Mouse (Mus musculus) adipocyte (in vitro differentiated cells): ENCODE results near the gene Olfr49.

Source experiments
- DNase-seq: peaks from one replicate; pipeline ENCODE4 v3.0.0-alpha.2; 2016; ENCODE audit warnings: low spot score

The Olfr49 gene

GRCm38 (mm10) chr14:54284839-54285238, at the start of gene Olfr49:
Olfr49 (minus strand) TSS chr14:54284939.
- DNase-seq = no peak

DNA sequence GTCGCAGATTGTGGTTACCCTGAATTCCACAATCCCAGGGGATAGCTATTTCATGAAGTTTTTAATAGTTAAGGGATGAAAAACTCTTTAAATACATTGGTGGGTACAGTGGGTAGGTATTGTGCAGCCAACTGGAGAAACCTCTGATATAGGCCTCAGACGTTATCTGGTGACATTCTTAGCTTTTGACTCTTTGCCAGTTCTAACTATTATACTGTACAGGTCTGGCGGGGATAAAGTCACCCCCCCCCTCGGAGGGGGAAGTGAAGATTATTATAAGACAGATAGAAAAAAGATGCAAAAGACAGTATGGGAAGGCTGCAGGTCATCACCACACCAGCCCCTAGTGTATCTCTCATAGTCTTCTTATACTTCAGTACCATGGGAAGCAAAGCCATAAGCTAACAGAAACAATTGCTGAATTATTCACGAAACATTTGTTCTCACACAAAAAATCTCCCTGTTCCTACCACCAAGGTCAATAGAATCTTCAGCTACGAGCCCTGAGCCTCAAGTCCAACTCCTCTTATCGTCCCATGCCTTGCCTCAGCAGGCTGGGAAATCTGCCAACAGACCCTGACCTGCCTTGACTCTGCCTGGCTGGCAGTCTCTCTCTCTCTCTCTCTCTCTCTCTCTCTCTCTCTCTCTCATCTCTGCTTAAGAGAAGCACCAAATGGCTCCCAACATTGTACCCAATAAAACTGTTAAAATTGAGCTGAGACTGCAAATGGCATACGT, 48.9 kb upstream of the Olfr49 start:
- no peak for DNase-seq

DNA sequence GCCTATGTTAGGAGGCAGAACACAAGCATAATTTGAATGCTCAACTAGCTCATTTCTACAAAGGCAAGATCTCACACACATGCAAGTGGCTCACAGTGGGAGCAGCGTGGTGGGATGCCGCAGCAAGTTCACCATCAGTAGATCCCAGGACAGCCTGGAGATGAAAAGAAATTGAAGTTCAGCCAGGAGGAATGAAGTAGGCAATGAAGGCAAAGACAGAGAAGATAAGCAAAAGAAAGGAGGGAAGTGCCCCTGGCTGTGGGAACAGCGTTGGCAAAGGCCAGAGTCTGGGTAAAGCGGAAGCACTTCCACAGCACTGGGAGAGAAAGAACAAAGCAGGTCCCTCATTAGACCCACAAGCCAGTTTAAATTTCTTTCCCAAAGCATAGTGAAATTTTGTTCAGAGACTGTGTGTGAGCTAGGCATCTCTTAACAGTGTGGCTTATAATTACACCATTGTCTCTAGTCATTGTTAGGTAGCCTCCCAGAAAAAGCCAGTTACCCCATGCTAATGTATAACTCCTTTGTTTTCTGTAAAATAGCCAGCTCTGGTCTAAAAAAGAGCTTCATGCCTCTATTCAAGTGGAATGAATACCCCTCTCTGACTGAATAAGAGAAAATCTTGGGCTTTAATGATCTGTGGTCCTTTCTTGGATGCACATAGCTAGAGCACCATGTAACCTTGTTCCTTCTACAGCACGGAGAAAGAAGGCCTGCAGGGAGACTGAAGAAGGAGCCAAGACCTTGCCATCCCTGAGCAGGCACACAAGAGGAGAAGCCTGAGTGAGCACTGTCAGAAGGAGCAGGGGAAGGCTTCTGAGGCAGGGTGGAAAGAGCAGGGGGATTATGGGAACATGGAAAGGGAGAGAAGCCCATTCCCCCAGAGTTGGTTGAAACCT, 47.7 kb upstream of the Olfr49 start:
- no peak for DNase-seq

DNA sequence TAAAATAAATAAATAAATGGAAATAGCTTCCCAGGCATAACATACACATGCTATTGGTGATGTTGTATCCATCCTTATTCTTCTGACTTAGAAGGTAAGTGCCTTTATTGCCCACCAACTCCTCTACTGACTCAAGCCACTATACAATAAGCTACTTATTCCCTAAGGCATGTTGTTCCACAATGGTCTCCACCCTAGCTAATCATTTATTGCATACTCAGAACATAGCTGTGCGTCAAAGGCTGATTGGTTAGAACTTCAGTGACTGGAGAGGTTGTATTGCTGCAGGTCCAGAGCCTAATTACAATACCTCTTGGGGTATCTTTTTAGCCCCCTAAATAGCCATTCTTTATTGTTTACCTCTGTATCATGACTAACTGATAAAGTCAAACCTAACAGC, 46.4 kb upstream of the Olfr49 start:
- DNase-seq = no peak

GRCm38 (mm10) chr14:54329201-54329600, 44.5 kb upstream of the Olfr49 start:
- no peak for DNase-seq

- DNase-seq = no peak
Observed at GRCm38 (mm10) chr14:54328548-54328947, 43.8 kb upstream of the Olfr49 start.

DNA sequence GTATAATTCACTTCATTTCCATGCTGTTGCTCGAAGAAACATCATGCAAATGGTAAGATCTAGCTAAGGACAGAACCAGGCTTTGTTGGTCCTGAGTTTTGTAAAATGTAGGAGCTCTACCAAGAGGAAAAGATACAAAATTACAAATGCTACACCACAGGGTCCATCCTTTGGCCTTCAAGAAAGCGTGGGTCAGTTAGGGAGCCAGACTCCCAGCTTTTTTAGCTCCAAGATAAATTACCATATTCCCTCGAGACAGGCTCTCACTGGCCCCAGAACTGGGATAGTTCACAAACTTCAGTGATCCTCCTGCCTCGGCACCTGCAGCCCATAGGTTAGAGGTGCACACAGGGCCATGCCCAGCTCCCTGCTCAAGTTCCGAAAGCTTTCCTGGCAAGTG, 39.7 kb upstream of the Olfr49 start:
- no peak for DNase-seq

GRCm38 (mm10) chr14:54321556-54322376, 37.0 kb upstream of the Olfr49 start:
- no peak for DNase-seq

- no peak for DNase-seq
Observed at GRCm38 (mm10) chr14:54311763-54312162, 27.0 kb upstream of the Olfr49 start.

DNA sequence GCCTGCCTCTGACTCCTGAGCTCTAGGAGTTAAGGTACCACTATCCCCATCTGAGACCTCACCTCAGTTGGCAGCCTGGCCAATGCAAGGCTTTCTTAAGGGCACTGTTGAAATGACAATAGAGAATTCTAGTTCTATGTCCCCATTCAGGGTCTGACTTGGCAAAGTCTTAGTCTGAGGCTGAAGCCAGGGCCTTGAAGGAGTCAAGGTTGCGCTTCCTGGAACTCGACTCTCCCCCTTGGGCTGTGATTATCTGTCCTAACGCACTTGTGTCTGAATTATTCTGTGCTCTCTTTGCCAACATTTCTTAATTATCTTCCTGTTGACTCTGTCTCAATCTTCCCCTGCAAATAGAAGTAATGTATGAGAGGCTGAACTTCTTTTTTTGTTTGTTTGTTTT, 15.9 kb upstream of the Olfr49 start:
- no peak for DNase-seq

DNA sequence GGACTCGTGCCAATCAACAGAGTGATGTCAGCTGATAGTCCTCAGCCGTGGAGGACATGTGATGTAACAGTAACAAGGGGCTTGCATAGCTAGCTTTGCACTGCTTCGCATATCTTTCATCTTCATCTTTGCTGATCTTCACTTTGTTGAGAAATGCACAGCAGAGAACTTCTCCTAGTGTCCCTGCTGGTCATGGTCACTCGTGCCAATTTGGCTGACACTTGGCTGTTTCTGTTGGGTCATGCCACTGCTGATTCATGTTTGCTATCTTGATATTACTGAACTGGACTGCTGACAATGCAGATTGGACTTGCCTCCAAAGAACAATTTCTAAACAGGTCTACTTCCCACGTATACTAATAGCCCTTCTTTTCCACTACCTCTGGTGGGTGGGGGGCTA, 15.4 kb upstream of the Olfr49 start:
- peak; percentile 52 for DNase-seq

DNA sequence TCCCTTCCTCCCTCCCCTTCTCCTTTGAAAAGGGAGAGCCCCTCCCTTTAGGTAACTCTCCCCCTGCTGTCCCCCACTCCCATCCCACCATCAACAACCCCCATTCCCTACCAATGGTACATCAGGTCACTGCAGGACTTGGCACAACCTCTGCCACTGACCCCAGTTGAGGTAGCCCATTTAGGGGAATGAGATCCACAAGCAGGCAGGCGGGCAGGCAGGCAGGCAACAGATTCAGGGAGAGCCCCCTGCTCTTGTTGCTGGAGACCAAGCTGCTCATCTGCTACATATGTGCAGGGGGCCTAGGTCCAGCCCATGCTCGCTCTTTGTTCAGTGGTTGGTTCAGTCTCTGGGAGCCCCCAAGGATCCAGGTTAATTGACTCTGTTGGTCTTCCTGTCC, 8.3 kb downstream of the Olfr49 start:
- no peak for DNase-seq

- no peak for DNase-seq
Observed at GRCm38 (mm10) chr14:54272696-54273095, 12.0 kb downstream of the Olfr49 start.

DNA sequence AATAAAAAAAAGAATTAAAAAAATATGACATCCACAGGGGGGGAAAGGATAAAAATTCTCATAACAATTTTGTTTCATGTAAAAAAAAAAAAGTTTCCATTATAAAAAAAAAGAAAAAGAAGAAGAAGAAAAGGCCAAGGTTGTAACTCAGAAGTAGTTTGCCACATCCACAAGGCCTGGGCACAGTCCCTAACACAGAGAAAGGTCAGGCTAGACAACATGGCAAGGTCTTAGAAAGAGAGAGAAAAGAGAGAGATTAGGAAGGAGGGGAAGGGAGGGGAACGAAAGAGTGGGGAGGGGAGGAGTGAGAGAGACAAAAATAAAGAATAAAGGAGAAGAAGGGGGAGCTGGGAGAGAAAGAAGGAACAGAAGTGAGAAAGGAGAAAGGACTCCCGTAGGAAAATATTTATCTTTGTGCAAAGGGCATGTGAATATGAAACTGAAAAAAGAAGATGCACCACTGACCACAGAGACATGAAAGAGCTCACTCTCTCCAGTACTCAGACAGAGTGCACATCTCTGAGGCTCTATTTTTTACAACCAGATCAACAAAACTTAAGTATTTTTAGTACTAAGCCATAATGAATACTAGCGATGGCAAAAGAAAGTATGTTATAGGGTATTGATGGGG, 12.6 kb downstream of the Olfr49 start:
- no peak for DNase-seq

- no peak for DNase-seq
Observed at GRCm38 (mm10) chr14:54270413-54270812, 14.3 kb downstream of the Olfr49 start.

GRCm38 (mm10) chr14:54269566-54269965, 15.2 kb downstream of the Olfr49 start:
- no peak for DNase-seq

- DNase-seq = no peak
Observed at GRCm38 (mm10) chr14:54267966-54268365, 16.8 kb downstream of the Olfr49 start.

GRCm38 (mm10) chr14:54265951-54266350, 18.8 kb downstream of the Olfr49 start:
- no peak for DNase-seq

DNA sequence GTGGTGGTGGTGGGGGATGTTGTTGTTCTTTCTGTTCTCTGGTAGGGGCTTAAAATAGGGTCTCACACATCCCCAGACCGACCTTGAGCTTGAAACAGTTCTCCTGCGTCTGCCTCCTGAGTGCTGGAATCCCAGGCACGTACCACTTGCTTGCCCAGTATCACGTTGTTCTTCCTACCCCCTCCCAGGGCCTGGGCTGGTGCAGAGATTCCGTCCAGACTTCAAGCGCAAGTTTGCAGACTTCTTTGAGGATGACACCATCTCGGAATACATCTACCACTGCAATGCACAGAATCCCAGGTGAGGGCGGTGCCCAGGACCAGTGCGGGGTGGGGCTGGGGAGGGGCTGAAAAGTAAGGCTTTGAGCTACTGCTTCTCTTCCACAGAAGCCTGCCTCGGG, 19.6 kb downstream of the Olfr49 start:
- DNase-seq = no peak

DNA sequence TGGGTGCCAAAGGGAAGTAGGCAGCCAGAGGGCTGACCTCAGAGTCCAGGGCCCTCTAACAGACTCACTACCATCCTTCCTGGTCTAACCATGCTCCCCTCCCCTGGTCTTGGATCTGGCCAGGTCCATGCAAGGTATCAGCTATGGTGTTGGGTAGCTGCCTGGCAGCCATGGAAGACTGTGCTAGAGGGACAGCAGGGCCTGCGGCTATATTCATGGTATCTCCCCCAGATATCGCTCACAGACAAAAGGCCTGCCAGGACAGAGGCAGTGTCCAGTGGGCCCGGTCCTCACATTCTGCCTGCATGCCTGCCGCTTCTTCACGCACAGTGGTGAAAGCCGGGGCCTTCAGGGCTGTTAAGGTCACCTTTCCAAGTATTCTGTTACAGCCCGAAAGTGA, 20.5 kb downstream of the Olfr49 start:
- DNase-seq = no peak

GRCm38 (mm10) chr14:54263099-54263498, 21.6 kb downstream of the Olfr49 start:
- DNase-seq = no peak

GRCm38 (mm10) chr14:54262622-54263021, 22.1 kb downstream of the Olfr49 start:
- no peak for DNase-seq
